Mouse (Mus musculus): ENCODE measurements around the gene Ptms. TPM values are rescaled to one million over a fixed set of nuclear protein-coding genes. Genes with fewer than 3 reads are reported as not detected.

The Ptms gene
- polyA plus RNA-seq, 1 experiment from 2014 or later, result 416 TPM

GRCm38 (mm10) chr6:124921539-124921938, 1.6 kb upstream of the Ptms start:
- H3K27me3 ChIP-seq (ENCODE audit: insufficient read depth, poor library complexity, severe bottlenecking), result no peaks in the 10 kb centered on the region
- no peak overlapping the region for H3K4me3 ChIP-seq
- H3K9me3 ChIP-seq, result no peaks in the 10 kb centered on the region
- no peaks in the 10 kb centered on the region for H3K36me3 ChIP-seq
- H3K27ac ChIP-seq, result peak overlapping the region; percentile 100
- WGBS, result 82% methylated on average over 4 of the region's 4 CpGs
- DNase-seq (ENCODE audit: low spot score), result no peak
- H3K4me1 ChIP-seq (replicated peaks), result peaks cover 65% of the 10 kb centered on the region

GRCm38 (mm10) chr6:124920318-124921085, 599 bp upstream of the Ptms start:
- Histone ChIP-seq H3K9me3 (no peaks in the 10 kb centered on the region), H3K27ac (peak overlapping the region; percentile 100), H3K4me1 (replicated peaks) (peaks cover 69% of the 10 kb centered on the region), H3K4me3 (peak overlapping the region; percentile 90), H3K27me3 (ENCODE audit: insufficient read depth, poor library complexity, severe bottlenecking) (no peaks in the 10 kb centered on the region), H3K36me3 (peaks cover under 1% of the 10 kb centered on the region; the same call in 1 of the 2 replicates)
- WGBS, result 24% methylated on average over 9 of the region's 9 CpGs
- no peak for DNase-seq (ENCODE audit: low spot score)

GRCm38 (mm10) chr6:124918890-124919627, 844 bp downstream of the Ptms start:
- Histone ChIP-seq H3K4me3 (peak overlapping the region; percentile 90), H3K36me3 (peaks cover 15% of the 10 kb centered on the region), H3K9me3 (no peaks in the 10 kb centered on the region), H3K27me3 (ENCODE audit: insufficient read depth, poor library complexity, severe bottlenecking) (no peaks in the 10 kb centered on the region), H3K4me1 (replicated peaks) (peaks cover 78% of the 10 kb centered on the region), H3K27ac (peak overlapping the region; percentile 100)
- DNase-seq (ENCODE audit: low spot score), result peak; percentile 25
- 22% methylated on average over 14 of the region's 14 CpGs for WGBS

- no peak for DNase-seq (ENCODE audit: low spot score)
- H3K4me1 ChIP-seq (replicated peaks), result peaks cover 85% of the 10 kb centered on the region
- H3K27me3 ChIP-seq (ENCODE audit: insufficient read depth, poor library complexity, severe bottlenecking), result no peaks in the 10 kb centered on the region
- no peaks in the 10 kb centered on the region for H3K9me3 ChIP-seq
- peaks cover 23% of the 10 kb centered on the region for H3K36me3 ChIP-seq
- peak overlapping the region; percentile 90 for H3K4me3 ChIP-seq
- H3K27ac ChIP-seq, result peak overlapping the region; percentile 100
- 4% methylated on average over 7 of the region's 7 CpGs for WGBS
Measured at GRCm38 (mm10) chr6:124918331-124918690, 1.6 kb downstream of the Ptms start.

- Histone ChIP-seq H3K36me3 (peaks cover 29% of the 10 kb centered on the region), H3K4me3 (peak overlapping the region; percentile 90), H3K27me3 (ENCODE audit: insufficient read depth, poor library complexity, severe bottlenecking) (0 out of 2 replicates have a peak, but pooled peaks cover under 1% of the 10 kb centered on the region), H3K9me3 (no peaks in the 10 kb centered on the region), H3K27ac (peak overlapping the region; percentile 100), H3K4me1 (replicated peaks) (peaks cover 88% of the 10 kb centered on the region)
- WGBS, result under 1% methylated on average over 86 of the region's 89 CpGs
- peak; percentile 92 for DNase-seq (ENCODE audit: low spot score)
Measured at GRCm38 (mm10) chr6:124917518-124918330, 2.2 kb downstream of the Ptms start.

GRCm38 (mm10) chr6:124916695-124917517, 3.0 kb downstream of the Ptms start:
- peak overlapping the region; percentile 100 for H3K27ac ChIP-seq
- peak overlapping the region; percentile 90 for H3K4me3 ChIP-seq
- peaks cover 83% of the 10 kb centered on the region for H3K4me1 ChIP-seq (replicated peaks)
- H3K27me3 ChIP-seq (ENCODE audit: insufficient read depth, poor library complexity, severe bottlenecking), result peaks cover 8% of the 10 kb centered on the region; the same call in 1 of the 2 replicates
- no peaks in the 10 kb centered on the region for H3K9me3 ChIP-seq
- DNase-seq (ENCODE audit: low spot score), result peak; percentile 85
- under 1% methylated on average over 67 of the region's 67 CpGs for WGBS
- peaks cover 32% of the 10 kb centered on the region for H3K36me3 ChIP-seq

- H3K9me3 ChIP-seq, result no peaks in the 10 kb centered on the region
- DNase-seq (ENCODE audit: low spot score), result peak; percentile 51
- peak overlapping the region; percentile 90 for H3K4me3 ChIP-seq
- H3K4me1 ChIP-seq (replicated peaks), result peaks cover 81% of the 10 kb centered on the region
- 7% methylated on average over 12 of the region's 12 CpGs for WGBS
- H3K27ac ChIP-seq, result peak overlapping the region; percentile 100
- peaks cover 16% of the 10 kb centered on the region for H3K27me3 ChIP-seq (ENCODE audit: insufficient read depth, poor library complexity, severe bottlenecking)
- H3K36me3 ChIP-seq, result peaks cover 32% of the 10 kb centered on the region
Measured at GRCm38 (mm10) chr6:124915942-124916694, 3.8 kb downstream of the Ptms start.

GRCm38 (mm10) chr6:124915160-124915941, 4.6 kb downstream of the Ptms start:
- Histone ChIP-seq H3K27me3 (ENCODE audit: insufficient read depth, poor library complexity, severe bottlenecking) (peaks cover 23% of the 10 kb centered on the region), H3K9me3 (no peaks in the 10 kb centered on the region), H3K4me1 (replicated peaks) (peaks cover 81% of the 10 kb centered on the region), H3K4me3 (peak overlapping the region; percentile 90), H3K36me3 (peaks cover 32% of the 10 kb centered on the region), H3K27ac (peak overlapping the region; percentile 100)
- WGBS, result 12% methylated on average over 22 of the region's 22 CpGs
- peak; percentile 42 for DNase-seq (ENCODE audit: low spot score)

GRCm38 (mm10) chr6:124914511-124914910, 5.4 kb downstream of the Ptms start:
- peak overlapping the region; percentile 90 for H3K4me3 ChIP-seq
- WGBS, result 81% methylated on average over 7 of the region's 7 CpGs
- peak overlapping the region; percentile 100 for H3K27ac ChIP-seq
- peaks cover 32% of the 10 kb centered on the region for H3K27me3 ChIP-seq (ENCODE audit: insufficient read depth, poor library complexity, severe bottlenecking)
- H3K9me3 ChIP-seq, result no peaks in the 10 kb centered on the region
- no peak for DNase-seq (ENCODE audit: low spot score)
- H3K4me1 ChIP-seq (replicated peaks), result peaks cover 81% of the 10 kb centered on the region
- peaks cover 32% of the 10 kb centered on the region for H3K36me3 ChIP-seq

GRCm38 (mm10) chr6:124913721-124914285, 6.1 kb downstream of the Ptms start:
- 47% methylated on average over 14 of the region's 14 CpGs for WGBS
- Histone ChIP-seq H3K36me3 (peaks cover 32% of the 10 kb centered on the region), H3K4me1 (replicated peaks) (peaks cover 76% of the 10 kb centered on the region), H3K4me3 (peak overlapping the region; percentile 90; the same call in 1 of the 2 replicates), H3K27ac (peak overlapping the region; percentile 100), H3K27me3 (ENCODE audit: insufficient read depth, poor library complexity, severe bottlenecking) (peaks cover 39% of the 10 kb centered on the region), H3K9me3 (no peaks in the 10 kb centered on the region)
- DNase-seq (ENCODE audit: low spot score), result peak; percentile 38
